Mouse (Mus musculus) heart, adult 10 weeks (tissue): ENCODE results near the gene H2-Q7. TPM values are rescaled to one million over a fixed set of nuclear protein-coding genes. Genes with fewer than 3 reads are reported as not detected.

Experiments used
- polyA plus RNA-seq: library from polyadenylated mRNA; stranded (reverse); fragments of 350-450 nt; fragmentation: Illumina TruSeq; extraction: RNeasy Lipid Tissue Mini Kit (QIAGEN cat#74804); gene quantifications from one replicate; pipeline ENCODE4 v1.2.3, GENCODE M21; 2014; ENCODE audit warnings: low read depth, low replicate concordance

H2-Q7 gene
- 9.3 TPM for polyA plus RNA-seq

DNA sequence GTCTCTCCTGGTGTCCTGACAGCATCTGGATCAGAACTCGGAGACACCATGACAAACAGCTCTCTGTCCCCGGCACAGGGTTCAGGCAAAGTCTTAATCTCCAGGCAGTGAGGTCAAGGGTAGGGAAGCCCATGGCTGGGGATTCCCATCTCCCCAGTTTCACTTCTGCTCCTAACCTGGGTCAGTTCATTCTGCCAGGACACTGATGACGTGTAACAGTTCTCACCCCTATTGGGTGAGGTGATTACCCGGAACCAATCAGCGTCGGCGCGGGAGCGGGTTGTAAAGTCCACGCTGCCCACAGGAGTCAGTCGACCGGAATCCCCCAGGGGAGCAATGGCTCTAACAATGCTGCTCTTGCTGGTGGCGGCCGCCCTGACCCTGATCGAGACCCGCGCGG, at the start of gene H2-Q7:
Gene H2-Q7, plus strand, starts transcription at position 271 of the 400 bp plus-strand sequence.

GRCm38 (mm10) chr17:35424624-35425416, 14.1 kb upstream of the H2-Q7 start, which contains the start of gene H2-Q6:
Gene H2-Q6, plus strand, starts transcription at chr17:35424850.

GRCm38 (mm10) chr17:35469842-35470751, 31.1 kb downstream of the H2-Q7 start, which contains the start of gene H2-Q10:
Gene H2-Q10, plus strand, starts transcription at chr17:35470089.

Other genes starting within 250 kb of the H2-Q7 start
- 0.68 TPM for gene Ltb, start 244.7 kb upstream of the H2-Q7 start, polyA plus RNA-seq
- 0.29 TPM for gene Tnf, start 237.1 kb upstream of the H2-Q7 start, polyA plus RNA-seq
- gene Lta, start 233.8 kb upstream of the H2-Q7 start, polyA plus RNA-seq, result not detected
- gene Gm16181, start 218.3 kb upstream of the H2-Q7 start, polyA plus RNA-seq, result 1.8 TPM
- 4.9 TPM for gene Atp6v1g2, start 205.5 kb upstream of the H2-Q7 start, polyA plus RNA-seq
- gene Nfkbil1, start 203.4 kb upstream of the H2-Q7 start, polyA plus RNA-seq, result 6.4 TPM
- gene Ddx39b, start 197.4 kb upstream of the H2-Q7 start, polyA plus RNA-seq, result 112 TPM
- 162 TPM for gene H2-D1, start 176.4 kb upstream of the H2-Q7 start, polyA plus RNA-seq
- not detected for gene H2-Q1, start 118.8 kb upstream of the H2-Q7 start, polyA plus RNA-seq
- 0.50 TPM for gene H2-Q2, start 96.9 kb upstream of the H2-Q7 start, polyA plus RNA-seq
- gene H2-Q4, start 59.5 kb upstream of the H2-Q7 start, polyA plus RNA-seq, result 29.8 TPM
- 6.8 TPM for gene H2-Q6, start 14.3 kb upstream of the H2-Q7 start, polyA plus RNA-seq
- gene H2-Q10, start 30.9 kb downstream of the H2-Q7 start, polyA plus RNA-seq, result 1.7 TPM
- not detected for gene Pou5f1, start 66.9 kb downstream of the H2-Q7 start, polyA plus RNA-seq
- 2.4 TPM for gene Tcf19, start 77.7 kb downstream of the H2-Q7 start, polyA plus RNA-seq
- gene Cchcr1, start 77.9 kb downstream of the H2-Q7 start, polyA plus RNA-seq, result 3.0 TPM
- 0.60 TPM for gene Psors1c2, start 94.0 kb downstream of the H2-Q7 start, polyA plus RNA-seq
- 0.47 TPM for gene Cdsn, start 113.0 kb downstream of the H2-Q7 start, polyA plus RNA-seq
- not detected for gene 2300002M23Rik, start 128.3 kb downstream of the H2-Q7 start, polyA plus RNA-seq
- not detected for gene Sfta2, start 162.4 kb downstream of the H2-Q7 start, polyA plus RNA-seq
- gene Gm9573, start 187.5 kb downstream of the H2-Q7 start, polyA plus RNA-seq, result not detected
- not detected for gene Mucl3, start 204.5 kb downstream of the H2-Q7 start, polyA plus RNA-seq
- 18.8 TPM for gene Vars2, start 228.4 kb downstream of the H2-Q7 start, polyA plus RNA-seq
- 17.7 TPM for gene Gtf2h4, start 234.6 kb downstream of the H2-Q7 start, polyA plus RNA-seq